Mouse (Mus musculus): ENCODE data around the gene Ifnlr1. TPM values are rescaled to one million over a fixed set of nuclear protein-coding genes. Genes with fewer than 3 reads are reported as not detected.
"Not testable (repeated sequence)": the region's sequence is repeated elsewhere in the genome, so short reads cannot be mapped to it uniquely, and the experiment has no call there.

Ifnlr1 gene
- polyA plus RNA-seq, 1 experiment from 2014 or later, result 0.64 TPM

DNA sequence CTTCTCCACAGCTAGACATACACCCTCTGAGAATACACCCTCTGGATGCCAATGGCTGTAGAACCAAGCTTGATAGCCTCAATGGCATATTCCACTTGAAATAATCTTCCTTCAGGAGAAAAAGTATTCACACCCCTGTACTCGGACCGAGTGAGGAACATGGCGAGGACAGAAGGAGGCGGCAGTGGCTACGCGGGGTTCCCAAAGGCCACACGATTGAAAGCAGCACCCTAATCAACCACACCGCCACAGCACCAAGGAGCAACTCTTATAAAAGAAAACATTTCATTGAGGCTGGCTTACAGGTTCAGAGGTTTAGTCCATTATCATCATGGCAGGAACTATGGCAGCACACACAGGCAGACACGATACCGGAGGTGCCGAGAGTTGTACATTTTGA lies 30.4 kb downstream of the Ifnlr1 start:
- not testable (repeated sequence) for H3K27ac ChIP-seq; H3K9ac ChIP-seq; H3K27me3 ChIP-seq; H3K9me3 ChIP-seq (replicated peaks); H3K36me3 ChIP-seq; H3K4me3 ChIP-seq; H3K4me2 ChIP-seq; H3K4me1 ChIP-seq (replicated peaks); ATAC-seq (replicated peaks; ENCODE audit: insufficient number of reproducible peaks, insufficient read depth, low FRiP score, low read depth)
- WGBS, result 94% methylated on average over 11 of the region's 11 CpGs

DNA sequence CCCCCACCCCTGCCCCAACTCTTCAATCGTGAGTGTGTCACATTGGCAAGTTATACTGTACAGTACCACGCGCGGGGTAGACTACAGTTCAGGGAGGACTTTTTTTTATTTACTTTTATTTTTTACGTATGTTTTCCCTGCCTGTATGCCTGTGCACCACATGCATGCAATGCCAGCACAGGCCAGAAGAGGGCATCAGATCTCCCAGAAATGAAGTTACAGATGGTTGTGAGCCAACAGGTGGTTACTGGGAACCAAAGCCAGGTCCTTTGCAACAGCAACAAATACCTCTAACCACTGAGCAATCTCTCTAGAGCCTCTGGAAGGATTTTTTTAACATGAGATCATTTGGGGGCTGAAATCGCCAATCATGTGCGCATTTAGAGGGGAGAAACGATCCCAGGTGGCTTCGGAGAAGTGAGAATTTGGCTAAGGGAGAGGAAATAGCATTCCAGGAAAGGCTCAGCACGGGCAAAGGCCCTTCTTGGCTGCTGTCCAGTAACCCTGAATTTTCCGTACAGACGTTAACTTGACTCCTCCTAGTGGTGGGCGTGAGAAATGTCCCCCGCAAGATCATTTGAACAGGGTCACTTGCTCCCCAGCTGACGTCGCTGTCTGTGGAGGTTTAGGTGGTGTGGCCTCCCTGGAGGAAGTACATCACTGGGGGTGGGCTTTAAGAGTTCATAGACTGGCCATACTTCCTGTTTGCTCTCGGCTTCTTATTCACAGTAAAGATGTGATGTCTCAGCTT lies 36.6 kb downstream of the Ifnlr1 start:
- ATAC-seq (replicated peaks; ENCODE audit: insufficient number of reproducible peaks, insufficient read depth, low FRiP score, low read depth), result no peak
- Histone ChIP-seq H3K4me1 (replicated peaks) (peaks cover 7% of the 10 kb centered on the region), H3K27me3 (peaks cover 3% of the 10 kb centered on the region; the same call in 1 of the 2 replicates), H3K36me3 (no peaks in the 10 kb centered on the region), H3K4me3 (no peak overlapping the region), H3K9me3 (replicated peaks) (no peaks in the 10 kb centered on the region), H3K27ac (no peak overlapping the region), H3K9ac (no peak overlapping the region), H3K4me2 (no peak overlapping the region)
- WGBS, result 70% methylated on average over 17 of the region's 17 CpGs

DNA sequence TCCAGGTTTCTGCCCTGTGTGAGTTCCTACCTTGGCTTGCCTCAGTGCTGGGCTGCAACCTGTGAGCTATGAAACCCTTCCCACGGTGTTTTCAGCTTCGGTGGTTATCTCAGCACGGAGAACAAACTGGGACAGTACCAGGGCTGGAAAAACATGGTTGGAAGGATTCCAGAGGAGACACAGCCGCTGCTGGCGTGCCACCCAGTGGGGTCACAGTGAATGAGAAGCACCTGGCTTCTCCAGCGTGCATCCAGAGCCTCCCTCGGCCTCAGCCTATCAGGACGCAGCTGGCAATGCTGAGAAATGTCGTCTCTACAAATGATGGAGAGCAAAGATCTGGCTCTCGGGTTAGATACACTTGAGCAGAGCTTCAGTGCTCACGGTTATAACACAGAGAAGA lies 40.3 kb downstream of the Ifnlr1 start:
- Histone ChIP-seq H3K27me3 (peaks cover 6% of the 10 kb centered on the region; the same call in 1 of the 2 replicates), H3K4me2 (no peak overlapping the region), H3K4me3 (no peak overlapping the region), H3K27ac (no peak overlapping the region), H3K9ac (no peak overlapping the region), H3K9me3 (replicated peaks) (no peaks in the 10 kb centered on the region), H3K36me3 (no peaks in the 10 kb centered on the region), H3K4me1 (replicated peaks) (peaks cover 17% of the 10 kb centered on the region)
- WGBS, result 60% methylated on average over 11 of the region's 11 CpGs
- no peak for ATAC-seq (replicated peaks; ENCODE audit: insufficient number of reproducible peaks, insufficient read depth, low FRiP score, low read depth)

DNA sequence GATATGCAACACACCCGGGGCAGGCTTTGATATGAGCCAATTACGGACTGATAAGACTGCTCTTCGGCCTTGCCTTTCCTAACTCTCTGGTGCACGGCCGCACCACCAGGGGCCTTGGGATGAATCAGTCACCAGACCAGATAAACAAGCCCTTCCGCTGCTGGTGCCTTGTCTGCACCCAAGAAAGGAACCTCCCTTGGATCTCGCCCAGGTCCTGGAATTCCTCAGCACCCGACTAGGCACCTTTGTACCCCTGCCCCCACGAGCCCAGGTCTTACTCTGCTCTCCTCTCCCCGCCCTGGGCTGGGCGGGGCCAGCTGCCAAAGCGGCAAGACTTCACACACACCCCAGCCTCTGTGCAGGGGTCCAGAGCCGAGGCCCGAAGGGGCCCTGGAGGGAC lies 41.7 kb downstream of the Ifnlr1 start, which contains the start of gene Il22ra1:
TSS of gene Il22ra1 (plus strand) at position 356 of the 400 bp plus-strand sequence.
- peak within 1 kb of the TSS; percentile 53 for H3K4me2 ChIP-seq
- no peaks in the 10 kb centered on the region for H3K9me3 ChIP-seq (replicated peaks)
- H3K4me1 ChIP-seq (replicated peaks), result peaks cover 17% of the 10 kb centered on the region
- peaks cover 9% of the 10 kb centered on the region; the same call in 1 of the 2 replicates for H3K27me3 ChIP-seq
- ATAC-seq (replicated peaks; ENCODE audit: insufficient number of reproducible peaks, insufficient read depth, low FRiP score, low read depth), result no peak; the same call in 1 of the 2 replicates
- peak within 1 kb of the TSS; percentile 27 for H3K4me3 ChIP-seq
- no peak within 1 kb of the TSS for H3K9ac ChIP-seq
- no peak within 1 kb of the TSS for H3K27ac ChIP-seq
- H3K36me3 ChIP-seq, result no peaks in the 10 kb centered on the region
- WGBS, result 15% methylated on average over 14 of the region's 14 CpGs

DNA sequence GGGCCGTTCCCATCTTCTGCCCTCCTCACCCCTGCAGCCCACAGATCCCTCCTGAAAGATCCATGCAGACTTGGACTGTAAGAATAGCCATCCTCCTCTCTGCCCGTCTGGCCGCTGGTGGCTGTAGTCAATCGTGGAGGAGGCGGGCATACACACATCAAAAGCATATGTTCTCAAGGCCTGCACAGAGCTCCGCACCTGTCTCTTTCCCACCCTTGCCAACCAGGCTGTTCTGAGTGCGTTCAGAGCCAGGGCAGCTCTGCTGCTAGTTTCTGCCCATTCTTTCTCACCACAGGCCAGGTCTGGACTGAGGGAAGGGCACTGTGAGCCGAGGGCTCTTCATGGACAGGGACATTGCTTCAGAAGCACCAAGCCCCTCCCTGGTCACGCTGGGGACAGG lies 44.1 kb downstream of the Ifnlr1 start:
- Histone ChIP-seq H3K36me3 (no peaks in the 10 kb centered on the region), H3K27ac (no peak overlapping the region), H3K9me3 (replicated peaks) (0 out of 2 replicates have a peak, but pooled peaks cover 4% of the 10 kb centered on the region), H3K27me3 (peaks cover 9% of the 10 kb centered on the region; the same call in 1 of the 2 replicates), H3K4me2 (no peak overlapping the region), H3K9ac (no peak overlapping the region), H3K4me1 (replicated peaks) (peaks cover 17% of the 10 kb centered on the region), H3K4me3 (no peak overlapping the region)
- ATAC-seq (replicated peaks; ENCODE audit: insufficient number of reproducible peaks, insufficient read depth, low FRiP score, low read depth), result no peak
- 82% methylated on average over 9 of the region's 9 CpGs for WGBS

DNA sequence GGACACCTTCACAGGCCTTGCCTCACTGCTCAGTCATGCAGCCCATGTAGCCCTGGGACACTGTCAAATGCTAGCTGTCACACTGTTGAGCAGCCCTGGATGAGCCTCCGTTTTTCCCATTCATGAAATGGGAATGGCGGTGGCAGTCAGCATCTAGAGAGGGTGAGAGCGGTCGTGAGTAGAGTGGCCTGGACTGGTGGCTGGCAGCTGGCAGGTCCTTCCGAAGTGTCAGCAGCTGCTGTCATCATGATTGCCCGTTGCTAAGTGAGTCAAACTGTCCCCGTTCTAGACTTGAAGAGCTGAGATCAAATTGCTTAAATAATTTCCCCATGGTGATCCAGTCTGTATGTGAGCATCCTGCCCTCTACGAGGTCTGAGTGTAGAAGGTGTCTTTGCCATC lies 44.9 kb downstream of the Ifnlr1 start:
- no peak overlapping the region for H3K9ac ChIP-seq
- H3K27me3 ChIP-seq, result peaks cover 9% of the 10 kb centered on the region; the same call in 1 of the 2 replicates
- 0 out of 2 replicates have a peak, but pooled peaks cover 4% of the 10 kb centered on the region for H3K9me3 ChIP-seq (replicated peaks)
- 41% methylated on average over 8 of the region's 8 CpGs for WGBS
- no peak overlapping the region for H3K4me2 ChIP-seq
- no peak for ATAC-seq (replicated peaks; ENCODE audit: insufficient number of reproducible peaks, insufficient read depth, low FRiP score, low read depth)
- no peaks in the 10 kb centered on the region for H3K36me3 ChIP-seq
- H3K4me1 ChIP-seq (replicated peaks), result peaks cover 17% of the 10 kb centered on the region
- H3K4me3 ChIP-seq, result no peak overlapping the region
- no peak overlapping the region for H3K27ac ChIP-seq

DNA sequence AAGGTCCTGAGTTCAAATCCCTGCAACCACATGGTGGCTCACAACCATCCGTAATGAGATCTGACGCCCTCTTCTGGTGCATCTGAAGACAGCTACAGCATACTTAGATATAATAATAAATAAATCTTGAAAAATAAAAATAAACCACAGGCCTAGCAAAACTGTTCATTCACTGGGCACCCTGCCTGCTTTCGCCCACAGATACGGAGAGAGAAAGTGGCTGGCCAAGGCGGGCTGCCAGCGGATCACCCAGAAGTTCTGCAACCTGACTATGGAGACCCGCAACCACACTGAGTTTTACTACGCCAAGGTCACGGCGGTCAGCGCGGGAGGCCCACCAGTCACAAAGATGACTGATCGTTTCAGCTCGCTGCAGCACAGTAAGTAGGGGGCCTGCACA lies 47.8 kb downstream of the Ifnlr1 start:
- 92% methylated on average over 14 of the region's 14 CpGs for WGBS
- Histone ChIP-seq H3K27ac (no peak overlapping the region), H3K4me3 (no peak overlapping the region), H3K9ac (no peak overlapping the region), H3K27me3 (0 out of 2 replicates have a peak, but pooled peaks cover 3% of the 10 kb centered on the region), H3K4me1 (replicated peaks) (0 out of 2 replicates have a peak, but pooled peaks cover 2% of the 10 kb centered on the region), H3K4me2 (no peak overlapping the region), H3K36me3 (no peaks in the 10 kb centered on the region), H3K9me3 (replicated peaks) (0 out of 2 replicates have a peak, but pooled peaks cover 4% of the 10 kb centered on the region)
- ATAC-seq (replicated peaks; ENCODE audit: insufficient number of reproducible peaks, insufficient read depth, low FRiP score, low read depth), result no peak

DNA sequence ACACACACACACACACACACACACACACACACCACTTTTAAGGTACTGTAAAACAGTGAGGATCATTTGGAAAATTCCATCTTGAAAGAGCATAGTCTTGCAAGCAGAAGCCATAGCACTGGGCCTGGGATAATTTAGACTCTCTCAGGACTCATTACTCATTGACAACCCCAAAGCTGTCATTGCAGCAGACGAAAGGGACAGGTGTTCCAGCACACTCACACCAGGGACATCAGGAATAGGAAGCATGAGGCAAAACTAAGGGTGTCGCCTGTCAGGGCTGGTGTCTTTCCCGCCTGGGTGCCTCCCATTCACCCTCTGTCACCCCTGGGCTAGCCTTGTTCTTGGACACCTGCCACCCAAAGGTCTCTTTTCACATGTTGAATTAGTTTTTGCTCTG lies 50.8 kb downstream of the Ifnlr1 start:
- H3K9ac ChIP-seq, result no peak overlapping the region
- H3K27ac ChIP-seq, result no peak overlapping the region
- H3K27me3 ChIP-seq, result 0 out of 2 replicates have a peak, but pooled peaks cover 3% of the 10 kb centered on the region
- no peak for ATAC-seq (replicated peaks; ENCODE audit: insufficient number of reproducible peaks, insufficient read depth, low FRiP score, low read depth)
- no peak overlapping the region for H3K4me3 ChIP-seq
- no peak overlapping the region for H3K4me2 ChIP-seq
- H3K36me3 ChIP-seq, result no peaks in the 10 kb centered on the region
- H3K4me1 ChIP-seq (replicated peaks), result no peaks in the 10 kb centered on the region
- 0 out of 2 replicates have a peak, but pooled peaks cover 4% of the 10 kb centered on the region for H3K9me3 ChIP-seq (replicated peaks)
- WGBS, result 75% methylated on average over 3 of the region's 3 CpGs

DNA sequence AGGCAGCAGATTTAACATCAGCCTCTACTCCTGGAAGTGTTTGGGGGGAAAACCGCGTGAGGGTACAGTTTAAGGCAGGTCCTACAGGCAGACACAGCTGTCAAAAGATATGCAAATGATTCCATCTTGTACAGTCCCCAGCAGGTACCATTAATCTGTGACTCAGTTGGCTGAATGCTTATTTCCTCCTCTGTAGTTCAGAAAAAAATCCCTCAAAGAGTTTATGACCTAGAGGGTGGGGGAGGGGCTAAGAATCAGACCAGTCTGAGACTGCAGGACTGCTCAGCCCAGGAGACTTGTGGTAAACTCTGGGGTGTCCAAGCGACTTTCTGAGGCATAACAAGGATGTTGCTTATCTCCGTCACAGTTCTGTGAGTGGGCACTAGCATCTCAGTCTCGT lies 52.1 kb downstream of the Ifnlr1 start:
- Histone ChIP-seq H3K4me1 (replicated peaks) (no peaks in the 10 kb centered on the region), H3K4me2 (no peak overlapping the region), H3K27me3 (no peaks in the 10 kb centered on the region), H3K9ac (no peak overlapping the region), H3K36me3 (no peaks in the 10 kb centered on the region), H3K4me3 (no peak overlapping the region), H3K27ac (no peak overlapping the region), H3K9me3 (replicated peaks) (0 out of 2 replicates have a peak, but pooled peaks cover 4% of the 10 kb centered on the region)
- 40% methylated on average over 5 of the region's 5 CpGs for WGBS
- no peak for ATAC-seq (replicated peaks; ENCODE audit: insufficient number of reproducible peaks, insufficient read depth, low FRiP score, low read depth)

DNA sequence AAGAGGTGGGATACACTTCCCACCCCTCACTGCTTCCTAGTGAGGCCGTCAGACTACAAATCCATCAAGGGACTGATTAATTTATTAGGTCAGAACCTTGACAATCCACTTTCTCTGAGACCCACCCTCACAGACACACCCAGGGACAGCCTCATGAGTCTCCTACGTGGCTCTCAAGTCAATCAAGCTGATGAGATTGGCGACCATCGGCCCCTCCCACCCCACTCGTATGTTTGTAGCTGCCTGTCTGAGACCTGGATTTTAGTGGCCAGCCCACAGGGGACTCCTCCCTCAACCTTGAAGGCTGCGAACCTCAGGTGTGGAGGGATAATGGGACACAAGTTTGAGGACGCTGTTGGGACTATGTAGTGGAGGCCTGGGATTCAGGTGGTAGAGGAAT lies 53.1 kb downstream of the Ifnlr1 start:
- no peak overlapping the region for H3K9ac ChIP-seq
- no peak overlapping the region for H3K4me2 ChIP-seq
- no peak overlapping the region for H3K4me3 ChIP-seq
- no peaks in the 10 kb centered on the region for H3K27me3 ChIP-seq
- no peak overlapping the region for H3K27ac ChIP-seq
- no peaks in the 10 kb centered on the region for H3K36me3 ChIP-seq
- 73% methylated on average over 7 of the region's 7 CpGs for WGBS
- 0 out of 2 replicates have a peak, but pooled peaks cover 4% of the 10 kb centered on the region for H3K9me3 ChIP-seq (replicated peaks)
- no peaks in the 10 kb centered on the region for H3K4me1 ChIP-seq (replicated peaks)
- ATAC-seq (replicated peaks; ENCODE audit: insufficient number of reproducible peaks, insufficient read depth, low FRiP score, low read depth), result no peak

DNA sequence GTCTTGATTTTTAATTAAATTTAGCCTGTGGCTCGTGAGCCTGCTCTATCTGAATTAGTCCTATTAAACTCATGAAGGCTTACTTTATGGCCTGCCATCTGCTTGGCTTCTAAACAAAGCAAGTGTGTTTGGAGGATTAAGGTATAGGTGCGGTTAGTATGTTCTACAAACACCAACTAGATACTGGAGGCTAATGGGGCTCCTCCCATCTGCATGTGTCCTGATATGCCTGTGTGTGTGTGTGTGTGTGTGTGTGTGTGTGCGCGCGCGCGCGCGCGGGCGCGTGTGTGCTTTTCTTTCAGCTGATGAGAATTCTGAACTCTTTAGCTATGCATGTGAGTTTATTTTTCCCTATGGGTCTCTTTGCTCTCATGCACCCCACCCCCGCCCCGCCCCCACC lies 53.6 kb downstream of the Ifnlr1 start:
- no peaks in the 10 kb centered on the region for H3K27me3 ChIP-seq
- ATAC-seq (replicated peaks; ENCODE audit: insufficient number of reproducible peaks, insufficient read depth, low FRiP score, low read depth), result no peak
- no peak overlapping the region for H3K27ac ChIP-seq
- no peaks in the 10 kb centered on the region for H3K4me1 ChIP-seq (replicated peaks)
- no peak overlapping the region for H3K9ac ChIP-seq
- H3K36me3 ChIP-seq, result no peaks in the 10 kb centered on the region
- no peaks in the 10 kb centered on the region for H3K9me3 ChIP-seq (replicated peaks)
- no peak overlapping the region for H3K4me3 ChIP-seq
- WGBS, result 89% methylated on average over 14 of the region's 14 CpGs
- H3K4me2 ChIP-seq, result no peak overlapping the region

DNA sequence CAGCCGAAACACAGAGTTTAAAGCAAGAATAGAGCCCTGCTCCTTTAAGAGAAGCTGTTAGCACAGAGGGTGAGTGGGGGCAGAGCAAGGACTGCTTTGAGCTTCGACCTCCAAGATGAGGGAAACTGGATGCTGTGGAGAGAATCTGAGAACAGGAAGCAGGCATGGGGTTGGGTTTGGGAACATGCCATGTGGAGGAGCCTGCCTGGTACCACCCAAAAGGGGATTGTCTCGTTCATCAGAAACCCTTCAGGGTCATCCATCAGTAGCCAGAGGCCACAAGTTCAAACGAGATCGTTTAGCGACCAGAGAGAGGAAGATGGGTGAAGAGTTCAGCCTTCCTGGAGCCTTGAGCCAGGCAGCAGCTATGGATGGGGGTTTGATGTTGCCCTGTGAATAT lies 57.4 kb downstream of the Ifnlr1 start:
- Histone ChIP-seq H3K27ac (no peak overlapping the region), H3K4me3 (no peak overlapping the region), H3K36me3 (no peaks in the 10 kb centered on the region), H3K9me3 (replicated peaks) (no peaks in the 10 kb centered on the region), H3K4me1 (replicated peaks) (no peaks in the 10 kb centered on the region), H3K4me2 (no peak overlapping the region), H3K9ac (no peak overlapping the region), H3K27me3 (peaks cover 3% of the 10 kb centered on the region; the same call in 1 of the 2 replicates)
- 35% methylated on average over 6 of the region's 6 CpGs for WGBS
- ATAC-seq (replicated peaks; ENCODE audit: insufficient number of reproducible peaks, insufficient read depth, low FRiP score, low read depth), result no peak
